Mouse (Mus musculus): ENCODE measurements at regions not wholly inside any gene's neighbourhood (a gene's known extent, or its start where the extent isn't known, plus 50 kb on each side); places are given as distances from the start of the nearest gene placed in this dataset.
"Not testable (repeated sequence)": the region's sequence is repeated elsewhere in the genome, so short reads cannot be mapped to it uniquely, and the experiment has no call there.

DNA sequence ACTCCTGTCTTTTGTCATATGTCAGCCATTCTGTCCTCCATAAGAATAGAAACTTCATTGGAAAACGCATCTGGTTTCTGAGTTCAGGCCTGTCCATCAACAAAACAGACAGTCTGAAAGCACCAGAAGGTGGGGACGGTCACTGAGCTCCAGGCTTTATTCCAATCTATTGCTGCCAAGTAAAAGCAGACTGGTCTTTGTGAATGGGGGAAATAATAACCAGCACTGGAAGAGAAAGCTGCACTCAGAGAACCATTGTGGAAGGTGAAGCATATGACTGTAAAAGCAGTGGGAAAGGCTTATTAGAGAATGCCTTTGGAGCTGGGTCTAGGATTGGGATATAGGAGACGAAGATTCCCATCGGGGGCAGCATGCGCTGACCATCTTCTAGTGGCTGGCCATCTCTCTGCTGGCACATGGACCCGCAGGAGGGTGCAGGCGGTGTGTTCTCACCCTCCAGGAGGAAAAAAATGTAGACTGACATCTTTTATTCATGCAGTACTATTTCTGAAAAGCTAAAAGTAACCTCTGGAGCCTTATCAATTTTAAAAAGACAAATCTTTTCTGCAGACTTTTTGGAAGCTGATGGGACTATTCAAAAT, 1638.0 kb downstream of the Car8 start:
- Histone ChIP-seq H3K27ac (replicated peaks) (no peak overlapping the region), H3K36me3 (no peaks in the 10 kb centered on the region), H3K4me3 (no peak overlapping the region), H3K9ac (no peak overlapping the region), H3K9me3 (no peaks in the 10 kb centered on the region), H3K4me1 (replicated peaks) (no peaks in the 10 kb centered on the region), H3K4me2 (no peak overlapping the region), H3K27me3 (no peaks in the 10 kb centered on the region)
- 57% methylated on average over 7 of the region's 7 CpGs for WGBS
- ATAC-seq (ENCODE audit: low FRiP score, low read depth) = no peak; the same call in 1 of the 2 replicates

DNA sequence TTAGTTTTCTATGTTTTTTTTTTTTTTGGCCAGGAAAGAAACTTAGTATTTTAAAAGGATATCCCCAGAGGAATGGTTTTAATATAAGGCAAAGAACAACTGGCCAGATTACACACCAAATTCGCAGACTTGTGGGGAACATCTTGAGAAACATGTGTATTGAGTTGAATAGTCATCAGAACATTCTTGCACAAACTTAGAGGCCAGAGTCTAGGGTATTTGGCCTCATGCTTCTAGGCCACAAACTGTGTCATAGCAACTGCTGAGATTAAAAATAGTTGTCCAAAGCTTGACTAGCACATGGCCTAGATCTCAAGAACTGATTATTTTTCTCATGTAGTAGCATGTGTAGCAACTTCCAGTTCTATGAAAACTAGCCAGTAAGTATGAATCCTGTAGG, 1642.5 kb downstream of the Car8 start:
- no peak overlapping the region for H3K4me2 ChIP-seq
- H3K9me3 ChIP-seq = no peaks in the 10 kb centered on the region
- no peak overlapping the region for H3K27ac ChIP-seq (replicated peaks)
- no peak for ATAC-seq (ENCODE audit: low FRiP score, low read depth)
- WGBS = 83% methylated on average over 1 of the region's 1 CpGs
- H3K4me3 ChIP-seq = no peak overlapping the region
- H3K36me3 ChIP-seq = no peaks in the 10 kb centered on the region
- no peaks in the 10 kb centered on the region for H3K4me1 ChIP-seq (replicated peaks)
- no peaks in the 10 kb centered on the region for H3K27me3 ChIP-seq
- no peak overlapping the region for H3K9ac ChIP-seq

DNA sequence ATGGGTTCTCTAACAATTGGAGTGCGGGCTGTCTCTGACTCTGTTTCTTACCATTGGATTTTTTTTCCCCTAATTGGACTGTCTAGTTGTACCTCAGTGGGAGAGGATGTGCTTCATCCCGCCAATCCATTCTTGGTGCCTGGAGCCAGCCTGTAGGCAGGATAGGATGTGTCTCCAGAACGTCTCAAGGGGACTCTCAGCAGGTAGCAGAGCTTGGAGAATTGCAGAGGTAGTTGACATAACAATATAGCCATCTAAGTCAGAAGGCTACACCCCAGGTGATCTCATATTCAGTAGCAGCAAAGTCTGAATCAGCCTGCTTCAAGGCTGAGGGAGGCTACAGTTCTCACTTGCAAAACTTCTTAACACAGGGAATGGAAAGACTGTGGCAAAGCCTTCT, 1646.0 kb downstream of the Car8 start:
- not testable (repeated sequence) for H3K4me3 ChIP-seq; H3K4me2 ChIP-seq; H3K27me3 ChIP-seq; H3K27ac ChIP-seq (replicated peaks); H3K4me1 ChIP-seq (replicated peaks); ATAC-seq (ENCODE audit: low FRiP score, low read depth); H3K9me3 ChIP-seq; H3K36me3 ChIP-seq; H3K9ac ChIP-seq
- WGBS = 69% methylated on average over 3 of the region's 3 CpGs

DNA sequence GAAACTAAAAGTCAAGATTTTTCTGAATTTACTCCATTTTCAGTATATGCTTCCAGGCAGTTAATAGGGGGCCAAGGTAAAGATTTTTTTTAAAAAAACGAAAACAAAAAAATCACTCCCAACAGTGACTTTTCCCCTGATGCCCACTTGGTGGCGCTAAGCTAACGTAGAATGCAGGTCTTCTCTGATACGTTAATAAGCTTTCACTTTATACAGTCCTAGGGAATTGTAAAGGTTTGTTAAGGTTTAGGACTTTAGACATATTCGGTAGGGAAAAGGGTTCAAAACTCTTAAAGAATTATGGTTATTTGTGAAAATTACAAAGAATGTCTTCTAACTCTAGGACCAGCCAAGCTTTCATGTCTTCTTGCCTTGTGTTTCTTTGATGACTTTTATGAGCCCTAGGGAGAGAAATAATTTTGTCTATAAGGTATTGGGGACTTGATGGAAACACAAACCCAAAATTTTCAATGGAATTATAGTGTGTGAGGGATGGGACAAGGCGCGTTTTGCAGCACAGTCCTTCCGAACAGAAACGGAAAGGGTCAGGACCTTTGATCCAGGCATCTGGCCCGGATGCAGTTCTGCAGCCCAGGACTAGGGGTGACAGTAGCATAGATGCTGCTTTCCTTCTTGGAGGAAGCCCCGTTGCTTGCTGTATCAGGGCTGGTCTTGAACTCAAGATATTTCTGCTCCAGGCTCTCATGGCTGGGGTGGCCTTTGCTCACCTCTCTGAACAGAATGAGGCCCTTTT, 1677.1 kb downstream of the Car8 start:
- Histone ChIP-seq H3K4me2 (peak overlapping the region; percentile 9; the same call in 1 of the 2 replicates), H3K4me1 (replicated peaks) (no peaks in the 10 kb centered on the region; the same call in 1 of the 2 replicates), H3K4me3 (no peak overlapping the region), H3K27me3 (no peaks in the 10 kb centered on the region), H3K9me3 (no peaks in the 10 kb centered on the region), H3K27ac (replicated peaks) (no peak overlapping the region), H3K36me3 (no peaks in the 10 kb centered on the region), H3K9ac (no peak overlapping the region)
- 31% methylated on average over 11 of the region's 11 CpGs for WGBS
- ATAC-seq (ENCODE audit: low FRiP score, low read depth) = peak; percentile 61; the same call in 1 of the 2 replicates

DNA sequence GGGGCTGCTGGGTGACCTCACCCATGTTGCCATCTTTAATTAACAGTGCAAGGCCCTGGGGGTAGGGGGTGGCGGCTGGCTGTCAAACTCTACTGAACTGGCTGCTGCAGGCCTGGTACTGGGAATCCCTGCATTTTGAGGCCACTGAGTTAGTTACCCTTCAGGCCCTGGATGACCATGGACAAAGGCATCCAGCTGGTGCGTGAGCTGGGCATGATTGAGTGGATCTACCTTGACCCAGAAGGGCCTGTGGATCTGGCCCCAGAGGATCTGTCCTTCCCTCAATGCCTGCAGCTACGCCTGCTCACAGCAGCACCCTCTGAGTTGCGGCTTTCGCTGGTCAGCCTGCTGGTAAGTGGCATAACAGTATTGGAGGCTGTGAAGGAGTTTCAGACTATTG, 1699.2 kb downstream of the Car8 start:
- Histone ChIP-seq H3K27ac (replicated peaks) (no peak overlapping the region), H3K9me3 (no peaks in the 10 kb centered on the region), H3K4me1 (replicated peaks) (no peaks in the 10 kb centered on the region), H3K9ac (no peak overlapping the region), H3K4me2 (no peak overlapping the region), H3K4me3 (no peak overlapping the region), H3K27me3 (no peaks in the 10 kb centered on the region), H3K36me3 (no peaks in the 10 kb centered on the region)
- ATAC-seq (ENCODE audit: low FRiP score, low read depth) = no peak
- WGBS = 97% methylated on average over 5 of the region's 5 CpGs

DNA sequence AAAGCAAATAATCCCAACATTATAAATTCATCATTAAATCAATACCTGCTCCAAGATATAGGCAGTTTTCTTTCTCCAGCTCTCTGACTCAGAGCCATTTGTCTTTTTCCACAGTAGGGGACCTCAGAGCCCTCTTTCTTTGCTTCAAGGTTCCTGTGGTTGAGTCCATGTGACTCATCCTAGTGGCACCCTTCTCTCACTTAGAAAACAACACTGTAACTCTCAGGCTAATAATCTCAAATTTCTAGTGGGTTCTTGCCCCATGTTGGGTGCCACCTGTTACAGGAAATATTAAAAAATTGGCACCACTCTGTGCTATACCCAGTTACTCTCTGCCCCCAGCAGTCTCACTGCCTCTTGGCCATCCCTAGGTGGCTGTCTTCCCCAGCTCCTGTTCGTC, 1706.4 kb downstream of the Car8 start:
- Histone ChIP-seq H3K4me2 (no peak overlapping the region), H3K9ac (no peak overlapping the region), H3K9me3 (no peaks in the 10 kb centered on the region), H3K4me3 (no peak overlapping the region), H3K36me3 (no peaks in the 10 kb centered on the region), H3K4me1 (replicated peaks) (no peaks in the 10 kb centered on the region), H3K27ac (replicated peaks) (no peak overlapping the region), H3K27me3 (no peaks in the 10 kb centered on the region)
- WGBS = 86% methylated on average over 1 of the region's 1 CpGs
- no peak for ATAC-seq (ENCODE audit: low FRiP score, low read depth)

DNA sequence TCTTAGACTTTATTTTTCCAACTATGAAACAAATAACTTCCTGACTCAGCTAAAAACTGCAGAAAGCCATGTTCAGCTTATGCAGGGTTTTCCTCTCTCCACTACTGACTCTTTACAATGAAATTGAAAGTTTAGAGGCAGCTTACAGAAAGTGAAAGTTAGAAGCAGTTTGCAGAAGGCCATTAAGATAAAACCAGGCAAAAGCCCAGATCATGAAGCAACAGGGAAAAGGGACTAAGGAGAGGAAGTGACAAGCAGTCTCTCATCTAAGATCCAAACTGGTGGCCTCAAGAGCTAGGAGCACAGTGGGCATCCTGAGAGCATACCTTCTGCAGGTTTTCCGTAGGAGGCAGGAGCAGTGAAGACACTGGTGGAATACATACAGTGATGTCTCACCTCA, 1721.2 kb downstream of the Car8 start:
- H3K9me3 ChIP-seq = no peaks in the 10 kb centered on the region
- no peak overlapping the region for H3K4me2 ChIP-seq
- WGBS = 87% methylated on average over 1 of the region's 1 CpGs
- no peaks in the 10 kb centered on the region for H3K36me3 ChIP-seq
- H3K4me3 ChIP-seq = no peak overlapping the region
- H3K27ac ChIP-seq (replicated peaks) = no peak overlapping the region
- ATAC-seq (ENCODE audit: low FRiP score, low read depth) = no peak
- H3K4me1 ChIP-seq (replicated peaks) = 0 out of 2 replicates have a peak, but pooled peaks cover 2% of the 10 kb centered on the region
- no peak overlapping the region for H3K9ac ChIP-seq
- H3K27me3 ChIP-seq = no peaks in the 10 kb centered on the region

DNA sequence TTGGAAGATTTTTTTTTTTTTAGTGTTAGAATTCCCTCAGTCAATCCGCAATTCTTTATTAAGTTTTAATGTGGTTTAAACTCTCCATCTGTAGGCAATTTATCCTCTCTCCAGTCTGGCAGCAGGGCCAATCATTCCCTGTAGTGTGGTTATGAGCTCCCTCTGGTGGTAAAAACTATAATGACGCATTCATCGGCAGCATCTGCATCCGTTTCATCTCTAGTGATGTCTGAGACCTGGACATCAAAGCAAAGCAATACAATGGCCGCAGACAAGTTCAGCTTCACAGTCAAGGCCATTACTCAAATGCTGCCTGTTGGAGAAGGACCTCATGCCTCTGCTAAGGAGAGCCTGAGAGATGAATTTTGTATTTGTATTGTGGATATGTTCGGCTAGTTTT, 1721.7 kb upstream of the Impad1 start:
- Histone ChIP-seq H3K27me3 (no peaks in the 10 kb centered on the region), H3K36me3 (no peaks in the 10 kb centered on the region), H3K9ac (no peak overlapping the region), H3K9me3 (no peaks in the 10 kb centered on the region), H3K27ac (replicated peaks) (no peak overlapping the region), H3K4me2 (no peak overlapping the region), H3K4me3 (no peak overlapping the region), H3K4me1 (replicated peaks) (0 out of 2 replicates have a peak, but pooled peaks cover 2% of the 10 kb centered on the region)
- WGBS = 15% methylated on average over 6 of the region's 6 CpGs
- no peak for ATAC-seq (ENCODE audit: low FRiP score, low read depth)

DNA sequence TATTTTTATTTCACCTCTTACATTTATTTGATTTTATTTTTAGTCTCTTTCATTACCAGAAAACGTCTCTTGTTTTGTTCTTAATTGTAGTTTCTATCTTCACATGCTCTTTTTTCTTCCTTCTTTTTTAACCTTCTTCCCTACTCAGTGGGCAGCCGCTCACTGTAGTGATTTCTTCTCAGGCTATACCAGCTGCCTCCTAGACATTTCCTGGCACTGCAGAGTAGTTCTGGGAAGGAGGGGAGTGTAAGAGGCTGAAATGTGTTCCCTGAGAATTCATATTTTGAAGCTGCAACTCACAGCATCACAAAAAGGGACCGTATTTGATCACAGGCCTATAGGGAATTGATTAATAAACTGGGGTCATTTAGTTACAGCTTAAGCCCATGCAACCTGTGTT, 1720.5 kb upstream of the Impad1 start:
- 63% methylated on average over 3 of the region's 3 CpGs for WGBS

DNA sequence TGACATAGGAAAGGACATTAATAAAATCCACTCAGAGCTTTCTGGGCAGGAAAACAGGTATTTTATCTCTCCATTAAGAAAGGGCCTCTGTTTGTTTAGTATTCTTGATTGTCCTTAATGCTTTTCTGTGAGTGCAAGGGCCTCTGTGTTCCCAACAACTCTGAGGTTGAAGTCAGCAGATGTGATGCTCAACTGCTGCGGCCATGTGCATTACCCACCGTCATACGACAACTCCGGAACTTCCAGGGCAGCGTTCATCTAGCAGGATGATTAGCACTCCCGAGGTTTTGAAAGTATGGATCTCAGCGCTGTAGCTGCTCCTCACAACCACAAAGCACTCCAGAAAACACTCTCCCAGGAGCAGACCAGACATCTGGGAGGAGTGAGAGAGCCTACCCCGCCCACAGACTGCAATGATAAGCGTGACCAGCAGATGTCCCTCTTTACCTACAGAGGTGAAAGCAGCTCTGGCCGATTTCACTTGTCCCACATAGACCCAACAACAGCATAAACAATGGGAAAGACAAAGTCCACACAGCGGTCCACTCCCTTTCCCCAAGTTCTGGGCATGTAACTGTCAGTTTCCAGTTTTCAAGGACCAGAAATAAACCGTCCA, 1719.7 kb upstream of the Impad1 start:
- H3K27me3 ChIP-seq = no peaks in the 10 kb centered on the region
- no peak overlapping the region for H3K27ac ChIP-seq (replicated peaks)
- H3K36me3 ChIP-seq = no peaks in the 10 kb centered on the region
- peak; percentile 94 for ATAC-seq (ENCODE audit: low FRiP score, low read depth)
- peak overlapping the region; percentile 7; the same call in 1 of the 2 replicates for H3K4me3 ChIP-seq
- peak overlapping the region; percentile 42 for H3K4me2 ChIP-seq
- H3K9ac ChIP-seq = 0 out of 2 replicates have a peak overlapping the region, but pooled peaks have one; percentile 19
- H3K9me3 ChIP-seq = no peaks in the 10 kb centered on the region
- WGBS = 17% methylated on average over 12 of the region's 12 CpGs
- H3K4me1 ChIP-seq (replicated peaks) = 0 out of 2 replicates have a peak, but pooled peaks cover 2% of the 10 kb centered on the region

More for the DNA sequence above, 1720.5 kb upstream of the Impad1 start:
- no peak overlapping the region for H3K9ac ChIP-seq
- H3K4me2 ChIP-seq = no peak overlapping the region
- H3K36me3 ChIP-seq = no peaks in the 10 kb centered on the region
- no peaks in the 10 kb centered on the region for H3K9me3 ChIP-seq
- 0 out of 2 replicates have a peak, but pooled peaks cover 2% of the 10 kb centered on the region for H3K4me1 ChIP-seq (replicated peaks)
- no peak overlapping the region for H3K27ac ChIP-seq (replicated peaks)
- H3K27me3 ChIP-seq = no peaks in the 10 kb centered on the region
- H3K4me3 ChIP-seq = no peak overlapping the region
- no peak for ATAC-seq (ENCODE audit: low FRiP score, low read depth)

DNA sequence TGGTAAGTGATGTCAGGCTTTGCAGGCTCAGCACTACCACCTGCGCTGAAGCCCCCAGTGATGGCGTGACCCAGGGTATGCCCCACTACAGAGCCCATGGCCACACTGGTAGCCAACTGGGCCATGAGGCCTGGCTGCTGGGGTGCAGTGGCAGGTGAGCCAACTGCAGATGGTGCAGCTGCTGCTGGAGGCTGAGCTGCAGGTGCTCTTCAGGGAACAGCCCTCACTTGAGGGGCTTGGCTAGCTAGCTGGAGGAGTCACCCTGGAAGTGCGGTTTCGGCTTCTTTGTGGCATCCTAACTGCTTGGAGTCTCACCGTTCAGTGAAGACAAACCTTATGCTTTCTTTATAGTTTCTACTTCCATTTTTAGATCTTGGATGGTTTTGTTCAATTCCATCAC, 1714.9 kb upstream of the Impad1 start:
- no peaks in the 10 kb centered on the region for H3K36me3 ChIP-seq
- no peak overlapping the region for H3K27ac ChIP-seq (replicated peaks)
- no peaks in the 10 kb centered on the region for H3K9me3 ChIP-seq
- H3K4me3 ChIP-seq = no peak overlapping the region
- WGBS = 94% methylated on average over 5 of the region's 5 CpGs
- no peaks in the 10 kb centered on the region for H3K27me3 ChIP-seq
- no peak overlapping the region for H3K4me2 ChIP-seq
- ATAC-seq (ENCODE audit: low FRiP score, low read depth) = no peak
- 0 out of 2 replicates have a peak, but pooled peaks cover under 1% of the 10 kb centered on the region for H3K4me1 ChIP-seq (replicated peaks)
- H3K9ac ChIP-seq = no peak overlapping the region
